Mouse (Mus musculus): ENCODE data around the gene Ell2.

- no peak for TF ChIP-seq POLR2A (IDR thresholded peaks at IDR 0.05; ENCODE audit: extremely low read depth, insufficient read depth, low read length)
- no peak for TF ChIP-seq CTCF (IDR thresholded peaks at IDR 0.05; ENCODE audit: extremely low read depth, insufficient read depth, low read length)
Measured at GRCm38 (mm10) chr13:75793863-75794629, 87.5 kb downstream of the Ell2 start.
